Mouse (Mus musculus): ENCODE measurements at regions not wholly inside any gene's neighbourhood (a gene's known extent, or its start where the extent isn't known, plus 50 kb on each side); places are given as distances from the start of the nearest gene placed in this dataset.

DNA sequence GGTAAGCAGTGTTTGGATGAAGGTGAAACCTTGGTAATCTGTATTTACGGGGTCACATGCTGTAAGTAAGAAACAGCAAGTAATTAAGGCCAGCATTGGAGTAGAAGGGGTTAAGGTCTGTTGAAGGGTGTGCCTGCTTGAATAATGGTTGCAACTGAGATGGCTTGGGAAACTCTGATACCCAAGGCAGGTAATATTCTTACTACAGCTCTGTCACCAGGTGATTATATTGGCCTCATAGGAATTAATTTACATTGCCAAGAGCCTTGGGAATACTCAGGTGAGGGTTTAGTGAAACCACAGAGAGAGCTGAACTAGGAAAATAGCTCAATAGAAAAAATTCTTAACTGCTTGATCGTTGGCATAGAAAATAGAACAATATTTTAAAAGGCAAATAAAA lies 73.8 kb upstream of the Lcorl start:
- no peak for DNase-seq (ENCODE audit: low spot score)

DNA sequence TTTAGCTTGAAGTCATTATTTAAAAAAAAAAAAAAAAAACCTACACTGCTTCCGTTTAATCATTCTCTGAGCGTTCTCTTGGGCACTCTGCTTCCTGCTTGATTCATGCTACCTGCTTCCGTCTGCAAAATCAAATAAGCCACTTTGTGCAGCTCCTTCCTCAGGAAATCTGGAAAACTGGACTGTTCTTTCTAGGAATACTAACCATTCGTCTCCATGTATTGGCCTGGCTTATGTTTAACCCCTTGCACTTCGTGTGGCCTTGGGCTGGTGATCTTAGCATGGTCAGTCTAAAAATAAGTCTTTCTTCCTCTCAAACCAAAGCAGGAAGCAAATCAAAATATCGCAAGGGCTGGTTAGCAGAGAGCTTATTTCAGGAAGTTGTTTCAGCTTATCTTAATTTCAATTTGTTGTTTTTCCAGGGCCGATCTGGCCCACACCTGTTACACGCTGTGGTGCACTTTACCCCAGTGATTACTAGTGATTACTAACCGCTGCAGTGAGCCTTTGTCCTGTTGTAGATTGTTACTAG lies 68.5 kb upstream of the Lcorl start:
- DNase-seq (ENCODE audit: low spot score) = no peak

DNA sequence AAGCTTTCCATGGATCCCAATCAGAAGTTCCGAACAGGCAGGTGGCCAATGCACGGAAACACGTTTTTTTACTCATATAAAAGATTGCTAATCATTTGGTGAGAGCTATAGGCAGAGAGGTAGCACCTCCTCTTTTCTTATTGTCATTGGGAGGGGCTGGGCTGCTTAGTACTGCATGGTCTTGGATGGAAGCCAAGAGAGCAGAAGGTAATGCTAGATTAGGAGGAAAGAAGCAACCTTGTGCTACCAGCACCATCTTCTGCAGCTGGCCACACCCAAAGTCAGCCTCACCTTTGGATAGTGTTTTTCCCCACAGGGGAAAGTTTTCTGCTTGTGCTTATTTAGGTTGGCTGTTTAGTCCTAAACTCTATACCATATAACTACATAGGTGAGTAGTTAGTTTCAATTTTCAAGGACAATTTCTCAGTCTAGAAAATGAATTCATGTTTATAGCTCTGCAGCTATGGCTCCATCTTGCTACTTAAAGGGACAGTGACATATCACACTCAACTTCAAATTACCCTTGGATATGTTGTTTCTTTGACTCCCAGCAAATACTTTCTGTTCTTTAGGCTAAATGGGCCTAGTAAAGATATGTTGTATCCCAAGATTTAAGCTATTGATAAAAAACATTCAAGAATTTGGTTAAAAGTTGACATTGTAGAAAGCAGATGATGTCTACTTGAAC lies 66.6 kb upstream of the Lcorl start:
- peak; percentile 16 for DNase-seq (ENCODE audit: low spot score)
